Mouse (Mus musculus) heart, embryonic 14.5 days (tissue): Measurements from ENCODE around the gene Slc25a11. TPM values are rescaled to one million over a fixed set of nuclear protein-coding genes. Genes with fewer than 3 reads are reported as not detected.

ENCODE experiments used
- ATAC-seq: fragments of 200-750 bp; cut with Nextera tagmentation; 2 replicates; pipeline ENCODE4 v1.8.0; 2017; ENCODE audit warnings: low read depth, moderate TSS enrichment; ENCODE audit not compliant: insufficient number of reproducible peaks, insufficient read depth, low FRiP score
- H3K27ac ChIP-seq, 2 experiments: fragments of 200-500 bp in 1 of 2; fragments of 300-500 bp in 1 of 2; sonication (generic) in 1 of 2; replicated peaks in 1 of 2; 2 replicates each; pipeline ENCODE4 v1.5.1; 2012 to 2014; ENCODE audit warnings: low read depth in 2 of 2, low read length in 2 of 2, control low read depth in 1 of 2, mild to moderate bottlenecking in 1 of 2, mixed read lengths in 1 of 2; ENCODE audit not compliant: control insufficient read depth in 1 of 2, insufficient read depth in 1 of 2
- H3K27me3 ChIP-seq: fragments of 300-500 bp; sonication (generic); 2 replicates; pipeline ENCODE4 v1.6.1; 2014; ENCODE audit warnings: mild to moderate bottlenecking, low read length, control low read depth; ENCODE audit not compliant: control insufficient read depth, insufficient read depth
- H3K36me3 ChIP-seq: fragments of 300-500 bp; sonication (generic); 2 replicates; pipeline ENCODE4 v1.6.1; 2014; ENCODE audit warnings: mild to moderate bottlenecking, control low read depth, low read length, mixed read lengths; ENCODE audit not compliant: control insufficient read depth, insufficient read depth
- H3K4me1 ChIP-seq, 2 experiments: fragments of 200-500 bp in 1 of 2; fragments of 300-500 bp in 1 of 2; sonication (generic) in 1 of 2; 2 replicates each; pipeline ENCODE4 v1.6.1; 2012 to 2014; ENCODE audit warnings: low read length in 2 of 2, control low read depth in 1 of 2, mixed read lengths in 1 of 2; ENCODE audit not compliant: control insufficient read depth in 2 of 2, insufficient read depth in 2 of 2
- H3K4me2 ChIP-seq: fragments of 300-500 bp; sonication (generic); 2 replicates; pipeline ENCODE4 v1.6.1; 2014; ENCODE audit warnings: mild to moderate bottlenecking, low read length
- H3K4me3 ChIP-seq, 2 experiments: fragments of 200-500 bp in 1 of 2; fragments of 300-500 bp in 1 of 2; sonication (generic) in 1 of 2; 2 replicates each; pipeline ENCODE4 v1.5.1; 2012 to 2014; ENCODE audit warnings: low read length in 2 of 2, mild to moderate bottlenecking in 2 of 2, control low read depth in 1 of 2, low read depth in 1 of 2, moderate library complexity in 1 of 2; ENCODE audit not compliant: control insufficient read depth in 1 of 2, insufficient read depth in 1 of 2
- H3K9ac ChIP-seq: fragments of 300-500 bp; sonication (generic); 2 replicates; pipeline ENCODE4 v1.6.1; 2014; ENCODE audit warnings: mild to moderate bottlenecking, low read length
- H3K9me3 ChIP-seq: fragments of 300-500 bp; sonication (generic); 2 replicates; pipeline ENCODE4 v1.6.1; 2016; ENCODE audit warnings: low read length, control low read depth; ENCODE audit not compliant: control insufficient read depth
- WGBS: fragments of 180-500 bp; shearing (Covaris S2); extraction: QIAGEN DNeasy Blood & Tissue Kit; methylation state at CpG from one replicate; pipeline ENCODE4 v1.1.7; 2014; 5-methylcytosine and 5-hydroxymethylcytosine counted together
- polyA plus RNA-seq: library from polyadenylated mRNA; unstranded; fragments of >200 nt; fragmentation: Nextera tagmentation; extraction: Ambion mirVana; gene quantifications from 2 replicates; pipeline ENCODE4 v1.2.1, GENCODE M21; 2014

Gene Slc25a11
- polyA plus RNA-seq, 1 experiment from 2014 or later: 290 TPM

DNA sequence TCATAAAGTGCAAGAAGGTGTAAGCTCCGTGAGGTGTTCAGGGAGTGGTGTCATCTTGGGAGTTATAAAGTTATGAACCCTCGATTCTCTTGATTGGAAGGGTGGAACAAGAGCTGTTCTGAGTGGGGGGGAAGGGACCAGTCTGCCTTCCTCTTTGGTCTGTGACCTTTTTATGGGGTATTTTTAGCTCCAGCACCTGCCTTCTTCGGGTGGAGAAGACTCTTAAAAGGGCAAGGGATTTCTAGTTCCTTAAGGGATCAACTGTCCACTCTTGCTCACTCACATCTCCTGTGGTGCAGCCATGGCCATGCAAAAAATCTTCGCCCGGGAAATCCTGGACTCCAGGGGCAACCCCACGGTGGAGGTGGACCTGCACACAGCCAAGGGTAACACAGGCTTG is 10.3 kb upstream of the Slc25a11 start:
- no peak for ATAC-seq
- Histone ChIP-seq H3K27ac (peak overlapping the region; percentile 85 to 98), H3K4me3 (peak overlapping the region; percentile 79 to 97), H3K36me3 (peaks cover 49% of the 10 kb centered on the region), H3K4me1 (peaks cover 32 to 40% of the 10 kb centered on the region in 2 experiments), H3K27me3 (no peaks in the 10 kb centered on the region), H3K9ac (peak overlapping the region; percentile 99), H3K4me2 (peak overlapping the region; percentile 90), H3K9me3 (no peaks in the 10 kb centered on the region)
- WGBS: 29% methylated on average over 6 of the region's 6 CpGs

DNA sequence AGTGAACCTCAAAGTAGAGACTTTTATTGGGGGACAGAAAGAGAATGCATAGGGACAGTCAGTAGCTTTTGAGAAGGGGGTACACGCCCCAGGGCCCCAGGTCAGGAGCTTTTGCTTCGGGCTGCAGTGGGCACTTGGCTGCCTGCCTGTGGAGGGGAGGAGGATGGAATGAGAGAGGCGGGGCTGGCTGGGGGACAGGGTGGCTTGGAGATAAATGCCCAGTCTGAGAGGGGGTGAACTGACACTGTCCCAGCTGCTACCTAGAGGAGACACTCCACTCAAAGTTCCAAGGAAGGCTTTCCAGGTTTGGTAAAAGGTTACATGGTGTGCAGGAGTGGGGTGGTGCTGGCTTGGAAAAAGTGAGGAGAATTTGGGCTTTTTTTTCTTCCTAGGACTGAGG is 9.7 kb upstream of the Slc25a11 start, which contains the start of gene Eno3:
Gene Eno3 (plus strand): TSS at position 239 of the 400 bp plus-strand sequence.
- ATAC-seq: peak; percentile 54
- Histone ChIP-seq H3K36me3 (peaks cover 49% of the 10 kb centered on the region), H3K27me3 (no peaks in the 10 kb centered on the region), H3K27ac (peak within 1 kb of the TSS; percentile 85 to 98), H3K9ac (peak within 1 kb of the TSS; percentile 99), H3K4me2 (peak within 1 kb of the TSS; percentile 90), H3K9me3 (no peaks in the 10 kb centered on the region), H3K4me3 (peak within 1 kb of the TSS; percentile 79 to 97), H3K4me1 (peaks cover 35 to 46% of the 10 kb centered on the region in 2 experiments)
- 9% methylated on average over 3 of the region's 3 CpGs for WGBS

DNA sequence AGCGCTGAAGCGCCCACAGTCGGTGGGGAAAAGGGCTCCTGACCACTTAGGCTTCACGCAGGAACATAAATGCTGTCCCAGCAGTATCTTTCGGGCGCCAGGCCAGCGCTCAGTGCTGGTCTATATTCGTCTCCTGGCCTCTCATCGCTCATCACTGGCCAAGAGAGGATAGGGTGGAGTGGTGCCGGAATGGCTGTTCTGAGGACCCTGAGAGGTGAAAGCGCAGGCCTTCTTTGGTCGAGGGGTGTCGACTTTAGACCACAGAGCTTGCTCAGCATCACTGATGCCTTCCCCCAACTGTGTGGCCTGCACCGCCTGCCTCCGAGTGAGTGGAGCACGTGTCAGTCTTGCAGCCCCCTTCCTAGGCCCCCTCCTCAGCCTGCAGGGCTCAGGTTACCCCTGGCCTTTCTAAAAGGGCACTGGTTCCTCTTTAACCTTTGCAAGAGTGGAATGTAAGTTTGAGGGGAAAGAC is 9.2 kb upstream of the Slc25a11 start:
- peak; percentile 60 for ATAC-seq
- 3% methylated on average over 16 of the region's 16 CpGs for WGBS
- no peaks in the 10 kb centered on the region for H3K27me3 ChIP-seq
- peak overlapping the region; percentile 79 to 97 for H3K4me3 ChIP-seq
- peak overlapping the region; percentile 99 for H3K9ac ChIP-seq
- H3K4me2 ChIP-seq: peak overlapping the region; percentile 90
- peaks cover 36 to 50% of the 10 kb centered on the region in 2 experiments for H3K4me1 ChIP-seq
- peak overlapping the region; percentile 85 to 98 for H3K27ac ChIP-seq
- peaks cover 49% of the 10 kb centered on the region for H3K36me3 ChIP-seq
- no peaks in the 10 kb centered on the region for H3K9me3 ChIP-seq

DNA sequence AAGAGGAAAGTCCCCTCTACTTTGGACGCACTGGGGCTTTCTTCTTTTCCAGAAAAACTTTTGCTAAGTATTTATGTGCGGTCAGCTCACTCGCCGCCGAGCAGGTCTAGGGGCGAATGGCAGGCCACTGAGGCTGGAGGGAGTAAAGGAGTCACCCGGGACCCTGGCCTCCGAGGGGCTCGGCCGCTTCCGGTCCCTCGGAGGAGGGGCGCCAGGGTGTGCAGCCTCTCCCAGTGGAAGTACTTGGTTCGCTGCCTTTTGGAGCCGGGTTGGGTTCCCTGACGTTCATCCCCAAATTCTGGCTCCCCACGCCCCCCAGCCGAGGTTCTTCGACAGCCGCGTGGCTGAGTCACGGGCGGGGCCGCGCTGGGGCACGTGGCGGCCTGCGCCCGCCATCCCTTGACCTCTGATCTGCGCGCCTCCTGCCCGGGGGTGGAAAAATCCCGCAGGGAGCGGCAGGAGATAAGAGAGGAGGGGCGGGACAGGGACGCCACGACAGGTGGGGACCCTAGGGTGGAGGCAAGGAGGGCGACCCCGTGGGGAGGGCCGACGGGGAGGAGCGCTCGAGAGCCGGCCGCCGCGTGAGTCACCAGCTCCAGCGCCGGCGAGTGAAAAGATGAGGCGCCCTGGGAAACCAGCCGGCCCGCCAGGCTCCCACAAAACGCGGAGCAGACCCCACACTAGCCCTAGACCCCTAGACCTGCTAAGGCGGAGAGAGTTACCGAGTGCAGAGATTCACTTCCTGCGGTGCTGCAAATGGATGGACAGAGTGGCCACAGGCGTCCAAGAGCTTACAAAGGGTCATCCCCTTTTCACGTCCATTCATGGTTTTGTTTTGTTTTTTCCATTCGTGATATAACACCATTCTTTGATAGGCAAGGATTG is 8.5 kb upstream of the Slc25a11 start:
- H3K4me2 ChIP-seq: peak overlapping the region; percentile 90
- H3K27me3 ChIP-seq: no peaks in the 10 kb centered on the region
- peak; percentile 12; the same call in 1 of the 2 replicates for ATAC-seq
- H3K36me3 ChIP-seq: peaks cover 50% of the 10 kb centered on the region
- under 1% methylated on average over 60 of the region's 61 CpGs for WGBS
- peak overlapping the region; percentile 99 for H3K9ac ChIP-seq
- H3K9me3 ChIP-seq: no peaks in the 10 kb centered on the region
- peak overlapping the region; percentile 79 to 97 for H3K4me3 ChIP-seq
- H3K27ac ChIP-seq: peak overlapping the region; percentile 85 to 98
- peaks cover 38 to 52% of the 10 kb centered on the region in 2 experiments for H3K4me1 ChIP-seq

DNA sequence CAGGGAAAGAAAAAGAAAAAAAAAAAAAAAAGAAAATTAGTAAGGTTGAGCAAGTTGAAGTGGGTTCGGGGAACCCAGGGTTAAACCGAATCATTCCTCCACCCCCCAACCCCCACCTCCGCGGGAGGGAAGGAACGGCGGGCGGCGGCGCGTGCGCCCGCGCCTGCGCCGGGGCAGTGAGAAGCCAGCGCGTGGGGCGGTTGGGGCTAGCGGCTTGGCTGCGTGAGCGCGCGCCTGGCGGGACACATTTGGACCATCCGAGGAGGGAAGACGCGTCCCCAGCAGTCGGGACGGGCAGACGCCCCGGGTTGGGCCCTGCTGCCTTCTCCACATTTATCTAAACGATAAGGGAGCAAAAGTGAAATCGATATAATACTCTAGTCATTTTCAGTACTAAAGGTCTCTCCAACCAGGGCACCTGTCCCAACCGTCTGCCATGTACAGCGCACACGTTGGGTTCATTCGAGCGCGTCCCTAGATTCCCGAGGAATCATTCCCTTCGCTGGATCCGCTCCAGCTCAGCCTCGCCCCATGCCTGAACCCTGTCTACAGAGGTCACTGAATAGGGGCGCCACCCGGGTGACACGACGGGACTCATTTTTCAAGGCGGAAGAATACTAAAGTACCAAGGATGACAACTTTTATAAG is 7.8 kb upstream of the Slc25a11 start:
- Histone ChIP-seq H3K27ac (peak overlapping the region; percentile 85 to 98), H3K36me3 (peaks cover 50% of the 10 kb centered on the region), H3K9me3 (no peaks in the 10 kb centered on the region), H3K9ac (peak overlapping the region; percentile 99), H3K4me1 (peaks cover 39 to 57% of the 10 kb centered on the region in 2 experiments), H3K27me3 (no peaks in the 10 kb centered on the region), H3K4me2 (peak overlapping the region; percentile 90), H3K4me3 (peak overlapping the region; percentile 79 to 97)
- WGBS: under 1% methylated on average over 44 of the region's 48 CpGs
- peak; percentile 42; the same call in 1 of the 2 replicates for ATAC-seq

DNA sequence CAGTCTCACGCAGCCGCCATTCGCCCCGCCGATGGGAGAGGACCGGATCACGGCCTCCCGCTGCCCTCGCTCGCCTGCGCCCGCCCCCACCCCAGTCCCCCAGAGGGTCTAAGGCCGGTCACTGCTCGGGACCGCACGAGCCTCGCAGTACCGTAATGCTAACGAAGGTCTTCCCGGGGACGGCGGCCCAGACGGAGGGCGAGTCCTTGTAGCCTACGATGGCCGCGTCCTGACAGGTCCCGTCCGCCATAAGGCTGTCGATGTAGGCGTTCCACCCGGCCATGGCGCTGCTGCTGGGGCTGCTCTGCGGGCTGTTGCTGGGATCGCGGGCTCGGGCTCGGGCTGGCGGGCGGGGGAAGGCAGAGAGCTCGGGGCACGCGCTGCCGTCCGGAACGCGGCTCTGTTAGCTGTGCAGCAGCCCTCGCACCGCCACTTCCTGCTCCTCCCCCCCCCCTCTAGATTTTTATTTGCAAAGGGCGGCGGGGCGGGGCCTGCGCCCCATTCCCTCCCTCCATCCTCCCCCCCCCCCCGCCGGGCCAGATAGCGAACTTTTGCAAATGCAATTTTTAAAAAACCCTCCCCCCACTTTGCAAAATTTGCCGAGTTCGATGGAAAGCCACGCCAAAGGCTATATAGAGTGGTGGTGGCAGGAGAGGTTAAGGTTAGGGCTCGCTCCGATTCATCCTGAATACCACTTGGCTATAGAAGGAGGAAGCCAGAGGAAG is 7.1 kb upstream of the Slc25a11 start, which contains the start of gene Pfn1:
Gene Pfn1 (minus strand): TSS at position 447 of the 725 bp plus-strand sequence.
- Histone ChIP-seq H3K27ac (peak within 1 kb of the TSS; percentile 90 to 98), H3K4me1 (peaks cover 39 to 62% of the 10 kb centered on the region in 2 experiments), H3K36me3 (peaks cover 50% of the 10 kb centered on the region), H3K4me3 (peak within 1 kb of the TSS; percentile 79 to 97), H3K4me2 (peak within 1 kb of the TSS; percentile 90), H3K27me3 (no peaks in the 10 kb centered on the region), H3K9me3 (no peaks in the 10 kb centered on the region), H3K9ac (peak within 1 kb of the TSS; percentile 99)
- ATAC-seq: 0 out of 2 replicates have a peak, but pooled peaks have one; percentile 9
- WGBS: under 1% methylated on average over 55 of the region's 61 CpGs
